Comparison of ENCODE assay signal across 9 mouse cellular contexts in the genomic region with DNA sequence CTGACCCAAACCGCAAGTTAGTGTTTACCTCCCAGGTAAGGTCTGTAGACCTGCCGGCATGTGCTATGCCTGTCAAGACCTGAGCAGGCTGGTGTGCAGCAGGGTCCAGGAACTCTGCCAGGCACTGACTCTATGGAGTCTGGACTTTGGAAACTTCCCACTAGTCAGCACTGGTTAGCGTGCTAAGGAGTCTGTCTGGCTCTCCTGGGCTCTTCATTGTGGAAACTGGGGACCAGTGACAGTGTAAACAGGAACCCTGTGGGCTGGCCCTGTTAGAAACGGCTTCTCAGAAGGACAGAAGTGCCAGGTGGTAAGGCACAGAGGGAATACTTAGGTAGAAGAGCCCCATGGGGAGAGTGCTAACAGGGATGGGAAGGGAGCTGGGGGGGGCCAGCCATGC. TPM values are rescaled to one million over a fixed set of nuclear protein-coding genes. Genes with fewer than 3 reads are reported as not detected.
DNase-seq lines count a peak whose midpoint lies in the region; ATAC-seq and TF ChIP-seq lines count a peak whose summit lies in the region.
"Had no signal": no experiment of that assay in that cellular context is flagged by ENCODE, and none has a peak within 500 bp of the region (broad histone marks: within the 10 kb centered on the region; RNA-seq: fewer than 3 reads in every experiment).

No protein-coding gene starts in this region.

- H3K27me3 ChIP-seq in G1E (ENCODE audit: insufficient read depth, low read length), result no peaks in the 10 kb centered on the region
- H3K27me3 ChIP-seq in liver, adult 2 months (ENCODE audit: control insufficient read depth, insufficient read depth, low read length), result no peaks in the 10 kb centered on the region
- H3K27me3 ChIP-seq: midbrain, embryonic 12.5 days had no signal

- WGBS in liver, adult 2 months, result 18% methylated on average over 4 of the region's 4 CpGs

- no peak for TF ChIP-seq POLR2A in liver, adult 2 months (IDR thresholded peaks at IDR 0.05; ENCODE audit: extremely low read depth, insufficient read depth, low read length)

- H3K9ac ChIP-seq in liver, adult 2 months (ENCODE audit: low read depth, low read length), result peak overlapping the region; percentile 55
- H3K9ac ChIP-seq: midbrain, embryonic 12.5 days had no signal

- ATAC-seq in G1E (ENCODE audit: extremely low read depth, insufficient number of reproducible peaks, low FRiP score, poor library complexity, severe bottlenecking), result no peak

- peak overlapping the region; percentile 97 for H3K27ac ChIP-seq in liver, adult 2 months (replicated peaks; ENCODE audit: insufficient read depth, low read depth, low read length)
- H3K27ac ChIP-seq: midbrain, embryonic 12.5 days had no signal

- peaks cover 93% of the 10 kb centered on the region for H3K4me1 ChIP-seq in G1E (ENCODE audit: insufficient read depth, low read depth, low read length)
- peaks cover 26% of the 10 kb centered on the region for H3K4me1 ChIP-seq in liver, adult 2 months (ENCODE audit: control insufficient read depth, insufficient read depth, low read length)
- H3K4me1 ChIP-seq: midbrain, embryonic 12.5 days had no signal

- no peak for TF ChIP-seq CTCF in G1E (IDR thresholded peaks at IDR 0.05; ENCODE audit: low read depth, low read length)
- no peak for TF ChIP-seq CTCF in liver, adult 2 months (IDR thresholded peaks at IDR 0.05; ENCODE audit: low read depth, low read length)

- peaks cover 74% of the 10 kb centered on the region for H3K36me3 ChIP-seq in G1E (replicated peaks)
- no peaks in the 10 kb centered on the region for H3K36me3 ChIP-seq in liver, adult 2 months (ENCODE audit: control insufficient read depth, insufficient read depth, low read length)

- DNase-seq in cerebellum, postnatal 14 days, result peak; percentile 20 to 57
- no peak for DNase-seq in cerebellum, adult 8-10 months
- no peak for DNase-seq in G1E (ENCODE audit: low spot score)
- peak; percentile 50 for DNase-seq in heart, postnatal 4 days
- DNase-seq in liver, adult 2 months (ENCODE audit: extremely low read depth, low read depth, low spot score), result peak; percentile 95
- DNase-seq in frontal cortex, adult 2 months (ENCODE audit: extremely low spot score in 1 of 2, low spot score in 1 of 2), result no peak
- DNase-seq in layer of hippocampus, postnatal 10 days (ENCODE audit: low spot score in 2 of 2), result no peak
- no peak for DNase-seq in embryo, embryonic 11 days

- H3K9me3 ChIP-seq in G1E (replicated peaks), result no peaks in the 10 kb centered on the region
- H3K9me3 ChIP-seq: midbrain, embryonic 12.5 days had no signal

- H3K4me3 ChIP-seq in G1E (ENCODE audit: low read depth, low read length), result peak overlapping the region; percentile 64; the same call in 1 of the 2 replicates
- H3K4me3 ChIP-seq in liver, adult 2 months (ENCODE audit: insufficient read depth, low read depth, low read length), result no peak overlapping the region
- H3K4me3 ChIP-seq: midbrain, embryonic 12.5 days had no signal

- H3K79me2 ChIP-seq in liver, adult 2 months (ENCODE audit: control insufficient read depth, insufficient read depth, low read length), result no peaks in the 10 kb centered on the region

RNA-seq across cellular contexts. Expression of a gene that starts 7.5 kb away (rescaled TPM):
- total RNA-seq in G1E (2014; fragmentation: Nextera tagmentation) (not detected in 2 replicates), G1E (2017) (0.33 TPM in 1 of 2 replicates, not detected in the other)
- polyA plus RNA-seq in G1E (2012), result not detected in 2 replicates
- 10 to 100 TPM; 15.2 to 16.5 TPM for total RNA-seq in heart, postnatal 4 days (2021)
- not detected in 2 replicates for total RNA-seq in liver, adult 2 months (2014; rRNA removed)
- not detected in 2 replicates for polyA plus RNA-seq in liver, adult 2 months (2012; rRNA removed)
- polyA plus RNA-seq in frontal cortex, adult 2 months (2012; rRNA removed), result 3.4 and 3.8 TPM in 2 replicates
- total RNA-seq in layer of hippocampus, postnatal 10 days (2021), result 1 to 10 TPM in 1 of 2 experiments, under 1 TPM in 1; 0.65 to 1.3 TPM
- polyA plus RNA-seq: midbrain, embryonic 12.5 days had no signal

RNA-seq across cellular contexts. Expression of a gene that starts 27.9 kb away (rescaled TPM):
- total RNA-seq in G1E (2014; fragmentation: Nextera tagmentation) (688 and 701 TPM in 2 replicates), G1E (2017) (142 and 164 TPM in 2 replicates)
- polyA plus RNA-seq in G1E (2012), result 838 and 989 TPM in 2 replicates
- 100 to 1,000 TPM; 338 to 355 TPM for total RNA-seq in heart, postnatal 4 days (2021)
- 12.2 and 17.5 TPM in 2 replicates for total RNA-seq in liver, adult 2 months (2014; rRNA removed)
- polyA plus RNA-seq in liver, adult 2 months (2012; rRNA removed), result 27.9 and 45.2 TPM in 2 replicates
- 39.8 and 53.5 TPM in 2 replicates for polyA plus RNA-seq in frontal cortex, adult 2 months (2012; rRNA removed)
- total RNA-seq in layer of hippocampus, postnatal 10 days (2021), result 10 to 100 TPM; 58.2 to 66.6 TPM

RNA-seq across cellular contexts. Expression of a gene that starts 49.5 kb away (rescaled TPM):
- not detected in 2 replicates for total RNA-seq in G1E (2014; fragmentation: Nextera tagmentation)
- total RNA-seq in G1E (2017), result 0.16 and 0.35 TPM in 2 replicates
- not detected in 2 replicates for polyA plus RNA-seq in G1E (2012)
- total RNA-seq in heart, postnatal 4 days (2021), result not detected
- 0.27 and 0.55 TPM in 2 replicates for total RNA-seq in liver, adult 2 months (2014; rRNA removed)
- polyA plus RNA-seq in liver, adult 2 months (2012; rRNA removed), result 0.29 and 0.30 TPM in 2 replicates
- 0.98 and 1.7 TPM in 2 replicates for polyA plus RNA-seq in frontal cortex, adult 2 months (2012; rRNA removed)
- under 1 TPM; 0.50 to 0.87 TPM for total RNA-seq in layer of hippocampus, postnatal 10 days (2021)

Comparison
In these comparisons a context has a peak if more than half of its experiments do, and no peak if none do; other contexts are left out.
1. DNase-seq: peak in cerebellum, postnatal 14 days (2 of 2), heart, postnatal 4 days (single experiment) and liver, adult 2 months (single experiment); none in cerebellum, adult 8-10 months (single experiment), G1E (single experiment), frontal cortex, adult 2 months (0 of 2), layer of hippocampus, postnatal 10 days (0 of 2) and embryo, embryonic 11 days (single experiment).
2. RNA of a gene that starts 7.5 kb away (total RNA-seq): 15.2 to 16.5 TPM in heart, postnatal 4 days; 0.65 to 1.3 TPM in layer of hippocampus, postnatal 10 days, 0.33 TPM in G1E and not detected in liver, adult 2 months; every median in the first group is over 4 times any median in the second.